Comparison of ENCODE assay signal across 9 mouse cellular contexts in genomic region chr6:137723898-137724297, GRCm38 (mm10). TPM values are rescaled to one million over a fixed set of nuclear protein-coding genes. Genes with fewer than 3 reads are reported as not detected.
DNase-seq lines count a peak whose midpoint lies in the region; ATAC-seq and TF ChIP-seq lines count a peak whose summit lies in the region.
"Had no signal": no experiment of that assay in that cellular context is flagged by ENCODE, and none has a peak within 500 bp of the region (broad histone marks: within the 10 kb centered on the region; RNA-seq: fewer than 3 reads in every experiment).

No protein-coding gene starts in this region.

- no peaks in the 10 kb centered on the region for H3K27me3 ChIP-seq in kidney, embryonic 16.5 days (ENCODE audit: insufficient read depth, low read length)
- peaks cover 14% of the 10 kb centered on the region for H3K27me3 ChIP-seq in C2C12 (ENCODE audit: control insufficient read depth, insufficient read depth, insufficient read length)
- H3K27me3 ChIP-seq in stomach, postnatal 0 days (ENCODE audit: control insufficient read depth, insufficient read depth, low read length): no peaks in the 10 kb centered on the region

- TF ChIP-seq EP300 in stomach, postnatal 0 days (optimal IDR thresholded peaks at IDR 0.05): no peak

- TF ChIP-seq CTCF in C2C12 (IDR thresholded peaks at IDR 0.05; ENCODE audit: control insufficient read depth, insufficient read depth, insufficient read length): peak; percentile 3
- peak; percentile 86 for TF ChIP-seq CTCF in stomach, postnatal 0 days (IDR thresholded peaks at IDR 0.05; ENCODE audit: low read depth)

- DNase-seq in kidney, postnatal 10 days: peak; percentile 49
- DNase-seq in Muller cell, postnatal 12 days (ENCODE audit: inconsistent ontology term): peak; percentile 41
- peak; percentile 37 for DNase-seq in layer of hippocampus, adult 9-11 months
- no peak for DNase-seq in stomach, postnatal 0 days (ENCODE audit: low spot score)
- no peak for DNase-seq in ovary, postnatal 10 days (ENCODE audit: low spot score)

- no peaks in the 10 kb centered on the region for H3K79me3 ChIP-seq in C2C12 (ENCODE audit: low read depth)

- ATAC-seq in kidney, embryonic 16.5 days (ENCODE audit: low FRiP score, low TSS enrichment): no peak
- peak; percentile 75; the same call in 1 of the 2 replicates for ATAC-seq in erythroblast, adult 5-6 weeks (replicated peaks; ENCODE audit: low FRiP score, poor library complexity, severe bottlenecking)
- 0 out of 2 replicates have a peak, but pooled peaks have one; percentile 27 for ATAC-seq in stomach, postnatal 0 days (ENCODE audit: low FRiP score, low TSS enrichment)

- 7% methylated on average over 4 of the region's 4 CpGs for WGBS in kidney, embryonic 16.5 days
- 2% methylated on average over 4 of the region's 4 CpGs for WGBS in stomach, postnatal 0 days

- H3K4me2 ChIP-seq in kidney, embryonic 16.5 days (replicated peaks; ENCODE audit: low read depth, low read length): no peak overlapping the region
- no peak overlapping the region for H3K4me2 ChIP-seq in stomach, postnatal 0 days (replicated peaks; ENCODE audit: low read depth)

- H3ac ChIP-seq in C2C12 (ENCODE audit: control insufficient read depth, insufficient read length, low read depth): no peak overlapping the region

- no peak overlapping the region for H3K27ac ChIP-seq in kidney, embryonic 16.5 days (ENCODE audit: low read length)
- H3K27ac ChIP-seq in stomach, postnatal 0 days (replicated peaks): no peak overlapping the region

- H3K4me3 ChIP-seq in kidney, embryonic 16.5 days (ENCODE audit: low read length): no peak overlapping the region
- H3K4me3 ChIP-seq in C2C12 (ENCODE audit: insufficient read depth, poor library complexity, severe bottlenecking): no peak overlapping the region
- H3K4me3 ChIP-seq in stomach, postnatal 0 days (ENCODE audit: low read depth, low read length): no peak overlapping the region
- H3K4me3 ChIP-seq: erythroblast, embryonic 14.5 days had no signal

- H3K9ac ChIP-seq in kidney, embryonic 16.5 days (replicated peaks; ENCODE audit: low read length): no peak overlapping the region
- no peak overlapping the region for H3K9ac ChIP-seq in stomach, postnatal 0 days (ENCODE audit: low read length)

- no peaks in the 10 kb centered on the region for H3K9me3 ChIP-seq in kidney, embryonic 16.5 days (ENCODE audit: low read length)
- no peaks in the 10 kb centered on the region for H3K9me3 ChIP-seq in stomach, postnatal 0 days (ENCODE audit: control insufficient read depth, low read length)

- no peaks in the 10 kb centered on the region for H3K36me3 ChIP-seq in kidney, embryonic 16.5 days (ENCODE audit: insufficient read depth, low read length)
- H3K36me3 ChIP-seq in C2C12 (ENCODE audit: control insufficient read depth, insufficient read depth): no peaks in the 10 kb centered on the region
- no peaks in the 10 kb centered on the region for H3K36me3 ChIP-seq in stomach, postnatal 0 days (ENCODE audit: control insufficient read depth, insufficient read depth, low read length)

- no peaks in the 10 kb centered on the region for H3K4me1 ChIP-seq in kidney, embryonic 16.5 days (ENCODE audit: insufficient read depth, low read length)
- no peaks in the 10 kb centered on the region for H3K4me1 ChIP-seq in stomach, postnatal 0 days (replicated peaks; ENCODE audit: control insufficient read depth, insufficient read depth)

- no peaks in the 10 kb centered on the region for H3K79me2 ChIP-seq in C2C12 (ENCODE audit: control insufficient read depth, insufficient read depth)

TF ChIP-seq in C2C12, 6 proteins besides CTCF, POLR2A, EP300 and RAD21:
- TF ChIP-seq FOSL1 (IDR thresholded peaks at IDR 0.05; ENCODE audit: insufficient read depth, low read length, poor library complexity, severe bottlenecking) (no peak), MYOG (IDR thresholded peaks at IDR 0.05; ENCODE audit: control insufficient read depth, extremely low read depth, insufficient read length) (no peak), USF1 (IDR thresholded peaks at IDR 0.05; ENCODE audit: low read depth) (no peak)
TF ChIP-seq in C2C12: peak in this region for 0.

RNA-seq across cellular contexts. Expression of gene Strap, which starts 11.0 kb away (rescaled TPM):
- 162 and 164 TPM in 2 replicates for polyA plus RNA-seq in kidney, embryonic 16.5 days (2015; fragmentation: Nextera tagmentation; extraction: Ambion mirVana)
- polyA plus RNA-seq in C2C12 (2012; fragmentation: generic; extraction: Trizol): 117 TPM
- total RNA-seq in erythroblast, adult 5-6 weeks (2015; ENCODE audit: low replicate concordance): 41.3 and 52.5 TPM in 2 replicates
- 39.0 and 64.4 TPM in 2 replicates for total RNA-seq in erythroblast, adult 5-6 weeks (2017; ENCODE audit: low replicate concordance)
- 74.9 and 77.7 TPM in 2 replicates for polyA plus RNA-seq in stomach, postnatal 0 days (2015; fragmentation: Nextera tagmentation; extraction: Ambion mirVana)

RNA-seq across cellular contexts. Expression of gene Dera, which starts 30.4 kb away (rescaled TPM):
- 76.2 and 79.0 TPM in 2 replicates for polyA plus RNA-seq in kidney, embryonic 16.5 days (2015; fragmentation: Nextera tagmentation; extraction: Ambion mirVana)
- polyA plus RNA-seq in C2C12 (2012; fragmentation: generic; extraction: Trizol): 17.7 TPM
- 12.3 and 20.0 TPM in 2 replicates for total RNA-seq in erythroblast, adult 5-6 weeks (2015; ENCODE audit: low replicate concordance)
- total RNA-seq in erythroblast, adult 5-6 weeks (2017; ENCODE audit: low replicate concordance): 7.8 and 15.8 TPM in 2 replicates
- 47.1 and 49.4 TPM in 2 replicates for polyA plus RNA-seq in stomach, postnatal 0 days (2015; fragmentation: Nextera tagmentation; extraction: Ambion mirVana)

Comparison
In these comparisons a context has a peak if more than half of its experiments do, and no peak if none do; other contexts are left out.
1. DNase-seq: peak in kidney, postnatal 10 days (single experiment), Muller cell, postnatal 12 days (single experiment) and layer of hippocampus, adult 9-11 months (single experiment); none in stomach, postnatal 0 days (single experiment) and ovary, postnatal 10 days (single experiment).